Mouse (Mus musculus): ENCODE results near the gene Ank2. TPM values are rescaled to one million over a fixed set of nuclear protein-coding genes. Genes with fewer than 3 reads are reported as not detected.

The Ank2 gene
- total RNA-seq (2014; fragmentation: Nextera tagmentation): 95.5 and 139 TPM in 2 replicates
- total RNA-seq (2017): 52.9 and 57.8 TPM in 2 replicates
- 18.9 and 25.2 TPM in 2 replicates for polyA plus RNA-seq (2012)

- H3K4me3 ChIP-seq (ENCODE audit: low read depth, low read length): peak within 1 kb of the TSS; percentile 87
- peak; percentile 28; the same call in 1 of the 2 replicates for ATAC-seq (ENCODE audit: extremely low read depth, insufficient number of reproducible peaks, low FRiP score, poor library complexity, severe bottlenecking)
- peak; percentile 68 for DNase-seq (ENCODE audit: low spot score)
- peaks cover 24% of the 10 kb centered on the region for H3K36me3 ChIP-seq (replicated peaks)
- no peak for TF ChIP-seq GATA2 (IDR thresholded peaks at IDR 0.05; ENCODE audit: borderline replicate concordance, low read depth, low read length)
- TF ChIP-seq TAL1 (conservative IDR thresholded peaks at IDR 0.05; ENCODE audit: low read depth, low read length): no peak
- H3K4me1 ChIP-seq (ENCODE audit: insufficient read depth, low read depth, low read length): peaks cover 35% of the 10 kb centered on the region
- no peaks in the 10 kb centered on the region for H3K27me3 ChIP-seq (ENCODE audit: insufficient read depth, low read length)
- 0 out of 2 replicates have a peak, but pooled peaks cover 3% of the 10 kb centered on the region for H3K9me3 ChIP-seq (replicated peaks)
These were observed at the start of gene Ank2 for GRCm38 (mm10) chr3:127498742-127499400. Gene Ank2, minus strand, starts transcription at chr3:127499350.

GRCm38 (mm10) chr3:127547882-127548281 lies 48.7 kb upstream of the Ank2 start:
- peaks cover 41% of the 10 kb centered on the region for H3K36me3 ChIP-seq (replicated peaks)
- no peaks in the 10 kb centered on the region for H3K27me3 ChIP-seq (ENCODE audit: insufficient read depth, low read length)
- DNase-seq (ENCODE audit: low spot score) (no peak), ATAC-seq (ENCODE audit: extremely low read depth, insufficient number of reproducible peaks, low FRiP score, poor library complexity, severe bottlenecking) (no peak)
- TF ChIP-seq POLR2AphosphoS5 (IDR thresholded peaks at IDR 0.05; ENCODE audit: insufficient replicate concordance, low read depth, low read length) (no peak), GATA1 (IDR thresholded peaks at IDR 0.05; ENCODE audit: borderline replicate concordance, low read length) (no peak), CTCF (IDR thresholded peaks at IDR 0.05; ENCODE audit: low read depth, low read length) (no peak; the same call in 1 of the 2 replicates), GATA2 (IDR thresholded peaks at IDR 0.05; ENCODE audit: borderline replicate concordance, low read depth, low read length) (no peak), TAL1 (conservative IDR thresholded peaks at IDR 0.05; ENCODE audit: low read depth, low read length) (no peak)
- H3K4me1 ChIP-seq (ENCODE audit: insufficient read depth, low read depth, low read length): peaks cover 19% of the 10 kb centered on the region
- H3K9me3 ChIP-seq (replicated peaks): no peaks in the 10 kb centered on the region
- H3K4me3 ChIP-seq (ENCODE audit: low read depth, low read length): no peak overlapping the region

- Histone ChIP-seq H3K27me3 (ENCODE audit: insufficient read depth, low read length) (no peaks in the 10 kb centered on the region), H3K9me3 (replicated peaks) (no peaks in the 10 kb centered on the region), H3K4me1 (ENCODE audit: insufficient read depth, low read depth, low read length) (peaks cover 8% of the 10 kb centered on the region), H3K4me3 (ENCODE audit: low read depth, low read length) (no peak overlapping the region), H3K36me3 (replicated peaks) (peaks cover 61% of the 10 kb centered on the region)
- TF ChIP-seq CTCF (IDR thresholded peaks at IDR 0.05; ENCODE audit: low read depth, low read length): no peak
- ATAC-seq (ENCODE audit: extremely low read depth, insufficient number of reproducible peaks, low FRiP score, poor library complexity, severe bottlenecking) (no peak), DNase-seq (ENCODE audit: low spot score) (no peak)
These were observed 45.5 kb upstream of the Ank2 start for GRCm38 (mm10) chr3:127544610-127545121.

GRCm38 (mm10) chr3:127543976-127544375 lies 44.8 kb upstream of the Ank2 start:
- no peak for ATAC-seq (ENCODE audit: extremely low read depth, insufficient number of reproducible peaks, low FRiP score, poor library complexity, severe bottlenecking)
- Histone ChIP-seq H3K36me3 (replicated peaks) (peaks cover 66% of the 10 kb centered on the region), H3K4me1 (ENCODE audit: insufficient read depth, low read depth, low read length) (peaks cover 4% of the 10 kb centered on the region; the same call in 1 of the 2 replicates), H3K27me3 (ENCODE audit: insufficient read depth, low read length) (no peaks in the 10 kb centered on the region), H3K9me3 (replicated peaks) (no peaks in the 10 kb centered on the region), H3K4me3 (ENCODE audit: low read depth, low read length) (no peak overlapping the region)
- TF ChIP-seq GATA2 (IDR thresholded peaks at IDR 0.05; ENCODE audit: borderline replicate concordance, low read depth, low read length) (no peak), CTCF (IDR thresholded peaks at IDR 0.05; ENCODE audit: low read depth, low read length) (no peak), POLR2AphosphoS5 (IDR thresholded peaks at IDR 0.05; ENCODE audit: insufficient replicate concordance, low read depth, low read length) (no peak)
- DNase-seq (ENCODE audit: low spot score): no peak

GRCm38 (mm10) chr3:127539193-127539592 lies 40.0 kb upstream of the Ank2 start:
- H3K36me3 ChIP-seq (replicated peaks): peaks cover 70% of the 10 kb centered on the region
- H3K27me3 ChIP-seq (ENCODE audit: insufficient read depth, low read length): no peaks in the 10 kb centered on the region
- no peaks in the 10 kb centered on the region for H3K9me3 ChIP-seq (replicated peaks)
- H3K4me3 ChIP-seq (ENCODE audit: low read depth, low read length): no peak overlapping the region
- DNase-seq (ENCODE audit: low spot score): no peak
- no peaks in the 10 kb centered on the region for H3K4me1 ChIP-seq (ENCODE audit: insufficient read depth, low read depth, low read length)
- no peak for ATAC-seq (ENCODE audit: extremely low read depth, insufficient number of reproducible peaks, low FRiP score, poor library complexity, severe bottlenecking)
- no peak for TF ChIP-seq POLR2AphosphoS5 (IDR thresholded peaks at IDR 0.05; ENCODE audit: insufficient replicate concordance, low read depth, low read length)
- TF ChIP-seq TAL1 (conservative IDR thresholded peaks at IDR 0.05; ENCODE audit: low read depth, low read length): no peak
- TF ChIP-seq CTCF (IDR thresholded peaks at IDR 0.05; ENCODE audit: low read depth, low read length): no peak
- TF ChIP-seq GATA1 (IDR thresholded peaks at IDR 0.05; ENCODE audit: borderline replicate concordance, low read length): no peak
- no peak for TF ChIP-seq GATA2 (IDR thresholded peaks at IDR 0.05; ENCODE audit: borderline replicate concordance, low read depth, low read length)

GRCm38 (mm10) chr3:127530293-127530692 lies 31.1 kb upstream of the Ank2 start:
- Histone ChIP-seq H3K4me1 (ENCODE audit: insufficient read depth, low read depth, low read length) (peaks cover 22% of the 10 kb centered on the region), H3K27me3 (ENCODE audit: insufficient read depth, low read length) (no peaks in the 10 kb centered on the region), H3K9me3 (replicated peaks) (no peaks in the 10 kb centered on the region), H3K36me3 (replicated peaks) (no peaks in the 10 kb centered on the region), H3K4me3 (ENCODE audit: low read depth, low read length) (no peak overlapping the region)
- no peak for DNase-seq (ENCODE audit: low spot score)
- ATAC-seq (ENCODE audit: extremely low read depth, insufficient number of reproducible peaks, low FRiP score, poor library complexity, severe bottlenecking): peak; percentile 63
- no peak for TF ChIP-seq GATA2 (IDR thresholded peaks at IDR 0.05; ENCODE audit: borderline replicate concordance, low read depth, low read length)
- TF ChIP-seq TAL1 (conservative IDR thresholded peaks at IDR 0.05; ENCODE audit: low read depth, low read length): no peak
- no peak for TF ChIP-seq GATA1 (IDR thresholded peaks at IDR 0.05; ENCODE audit: borderline replicate concordance, low read length)
- TF ChIP-seq POLR2AphosphoS5 (IDR thresholded peaks at IDR 0.05; ENCODE audit: insufficient replicate concordance, low read depth, low read length): no peak
- no peak for TF ChIP-seq CTCF (IDR thresholded peaks at IDR 0.05; ENCODE audit: low read depth, low read length)

All from G1E (cell line).